ENCODE assay signal across 8 mouse cellular contexts in genomic region chr5:148965691-148966333, GRCm38 (mm10). TPM values are rescaled to one million over a fixed set of nuclear protein-coding genes. Genes with fewer than 3 reads are reported as not detected.
A peak's percentile ranks its signal among the peaks of the same experiment; 100 is the strongest.
DNase-seq lines count a peak whose midpoint lies in the region; ATAC-seq and TF ChIP-seq lines count a peak whose summit lies in the region.

No protein-coding gene starts in this region.

- WGBS in forebrain, embryonic 12.5 days, result 55% methylated on average over 13 of the region's 13 CpGs
- 8% methylated on average over 13 of the region's 13 CpGs for WGBS in heart, embryonic 15.5 days
- 15% methylated on average over 13 of the region's 13 CpGs for WGBS in liver, embryonic 16.5 days (ENCODE audit: insufficient replicate concordance)
- 11% methylated on average over 13 of the region's 13 CpGs for WGBS in olfactory bulb, adult 2 months

- no peak for TF ChIP-seq CTCF in olfactory bulb, adult 2 months (IDR thresholded peaks at IDR 0.05; ENCODE audit: insufficient read depth, low read depth, low read length)

- H3K27me3 ChIP-seq in forebrain, embryonic 12.5 days, result no peaks in the 10 kb centered on the region
- H3K27me3 ChIP-seq in heart, embryonic 15.5 days, result no peaks in the 10 kb centered on the region
- no peaks in the 10 kb centered on the region for H3K27me3 ChIP-seq in liver, embryonic 16.5 days (ENCODE audit: control insufficient read depth, insufficient read depth, low read depth, low read length)

- H3K9me3 ChIP-seq in forebrain, embryonic 12.5 days, result no peaks in the 10 kb centered on the region
- no peaks in the 10 kb centered on the region for H3K9me3 ChIP-seq in heart, embryonic 15.5 days (replicated peaks)
- H3K9me3 ChIP-seq in liver, embryonic 16.5 days (replicated peaks; ENCODE audit: control insufficient read depth, low read length), result no peaks in the 10 kb centered on the region

- peaks cover 15% of the 10 kb centered on the region for H3K4me1 ChIP-seq in forebrain, embryonic 12.5 days
- H3K4me1 ChIP-seq in heart, embryonic 15.5 days (replicated peaks), result peaks cover 41% of the 10 kb centered on the region
- H3K4me1 ChIP-seq in liver, embryonic 16.5 days (ENCODE audit: control insufficient read depth, low read depth, low read length), result peaks cover 33% of the 10 kb centered on the region
- peaks cover 33% of the 10 kb centered on the region for H3K4me1 ChIP-seq in olfactory bulb, adult 2 months (ENCODE audit: control insufficient read depth, insufficient read depth, low read length)

- H3K4me3 ChIP-seq in forebrain, embryonic 12.5 days (replicated peaks), result no peak overlapping the region
- no peak overlapping the region for H3K4me3 ChIP-seq in heart, embryonic 15.5 days
- peak overlapping the region; percentile 26 for H3K4me3 ChIP-seq in liver, embryonic 16.5 days (ENCODE audit: low read depth, low read length)
- no peak overlapping the region for H3K4me3 ChIP-seq in olfactory bulb, adult 2 months (ENCODE audit: insufficient read depth, low read depth, low read length)

- peak overlapping the region; percentile 46 for H3K27ac ChIP-seq in forebrain, embryonic 12.5 days
- H3K27ac ChIP-seq in heart, embryonic 15.5 days, result peak overlapping the region; percentile 75
- H3K27ac ChIP-seq in liver, embryonic 16.5 days (ENCODE audit: low read length), result peak overlapping the region; percentile 73
- peak overlapping the region; percentile 99 for H3K27ac ChIP-seq in olfactory bulb, adult 2 months (ENCODE audit: insufficient read depth, low read depth, low read length)

- no peaks in the 10 kb centered on the region for H3K36me3 ChIP-seq in forebrain, embryonic 12.5 days (replicated peaks)
- H3K36me3 ChIP-seq in heart, embryonic 15.5 days, result no peaks in the 10 kb centered on the region
- no peaks in the 10 kb centered on the region for H3K36me3 ChIP-seq in liver, embryonic 16.5 days (ENCODE audit: control insufficient read depth, insufficient read depth)

- no peak for ATAC-seq in forebrain, embryonic 12.5 days (ENCODE audit: low FRiP score)
- ATAC-seq in heart, embryonic 15.5 days (replicated peaks; ENCODE audit: insufficient number of reproducible peaks, insufficient read depth, low FRiP score, low read depth), result peak; percentile 62
- peak; percentile 92 for ATAC-seq in liver, embryonic 16.5 days (ENCODE audit: low read depth)
- ATAC-seq in granulocyte monocyte progenitor cell, adult 5-6 weeks (replicated peaks; ENCODE audit: poor library complexity, severe bottlenecking), result no peak

- no peak for TF ChIP-seq POLR2A in olfactory bulb, adult 2 months (IDR thresholded peaks at IDR 0.05; ENCODE audit: insufficient read depth, low read depth, low read length)

- DNase-seq in MEL-GATA-1-ER (ENCODE audit: extremely low read depth, low read depth), result peak; percentile 92
- peak; percentile 85 for DNase-seq in adrenal gland, adult 2 months
- DNase-seq in layer of hippocampus, adult 8-10 months (ENCODE audit: low spot score in 2 of 2), result peak; percentile 74 to 85

- H3K9ac ChIP-seq in forebrain, embryonic 12.5 days, result no peak overlapping the region
- 0 out of 2 replicates have a peak overlapping the region, but pooled peaks have one; percentile 7 for H3K9ac ChIP-seq in heart, embryonic 15.5 days
- peak overlapping the region; percentile 36 for H3K9ac ChIP-seq in liver, embryonic 16.5 days (ENCODE audit: low read depth, low read length)

- H3K4me2 ChIP-seq in forebrain, embryonic 12.5 days, result no peak overlapping the region
- peak overlapping the region; percentile 39 for H3K4me2 ChIP-seq in heart, embryonic 15.5 days
- peak overlapping the region; percentile 64 for H3K4me2 ChIP-seq in liver, embryonic 16.5 days (ENCODE audit: low read depth, low read length)

RNA-seq across cellular contexts. Expression of gene Gm42791, which starts 29.1 kb away (rescaled TPM):
- total RNA-seq in adrenal gland, adult 2 months (2021), result 1 to 10 TPM; 6.3 to 6.5 TPM
- not detected in 2 replicates for polyA plus RNA-seq in adrenal gland, adult 2 months (2012; rRNA removed)
- polyA plus RNA-seq in forebrain, embryonic 12.5 days (2016; fragmentation: Nextera tagmentation; extraction: Ambion mirVana), result 4.3 and 4.9 TPM in 2 replicates
- 2.1 and 2.6 TPM in 2 replicates for polyA plus RNA-seq in heart, embryonic 15.5 days (2015; fragmentation: Nextera tagmentation; extraction: Ambion mirVana)
- total RNA-seq in layer of hippocampus, adult 8-10 months (2022), result 10 to 100 TPM; 20.4 to 38.3 (median 34.6) TPM
- polyA plus RNA-seq in liver, embryonic 16.5 days (2015; fragmentation: Nextera tagmentation; extraction: Ambion mirVana), result 0.53 and 1.1 TPM in 2 replicates
- polyA plus RNA-seq in olfactory bulb, adult 2 months (2012; ENCODE audit: insufficient read depth, insufficient read length, low replicate concordance, missing spikeins), result not detected in 2 replicates
- 4.6 TPM in 1 of 2 replicates, not detected in the other for total RNA-seq in granulocyte monocyte progenitor cell, adult 5-6 weeks (2014; fragmentation: Nextera tagmentation)
- 3.8 TPM in 1 of 2 replicates, not detected in the other for total RNA-seq in granulocyte monocyte progenitor cell, adult 5-6 weeks (2017)

RNA-seq across cellular contexts. Expression of gene Katnal1, which starts 36.7 kb away (rescaled TPM):
- total RNA-seq in adrenal gland, adult 2 months (2021), result 10 to 100 TPM in 1 of 2 experiments, 1 to 10 TPM in 1; 6.5 to 10.1 TPM
- 3.2 and 3.8 TPM in 2 replicates for polyA plus RNA-seq in adrenal gland, adult 2 months (2012; rRNA removed)
- 37.7 and 42.2 TPM in 2 replicates for polyA plus RNA-seq in forebrain, embryonic 12.5 days (2016; fragmentation: Nextera tagmentation; extraction: Ambion mirVana)
- polyA plus RNA-seq in heart, embryonic 15.5 days (2015; fragmentation: Nextera tagmentation; extraction: Ambion mirVana), result 10.2 and 12.0 TPM in 2 replicates
- 10 to 100 TPM; 55.4 to 73.6 (median 64.1) TPM for total RNA-seq in layer of hippocampus, adult 8-10 months (2022)
- polyA plus RNA-seq in liver, embryonic 16.5 days (2015; fragmentation: Nextera tagmentation; extraction: Ambion mirVana), result 6.7 and 7.4 TPM in 2 replicates
- not detected in 2 replicates for polyA plus RNA-seq in olfactory bulb, adult 2 months (2012; ENCODE audit: insufficient read depth, insufficient read length, low replicate concordance, missing spikeins)
- 4.4 and 4.6 TPM in 2 replicates for total RNA-seq in granulocyte monocyte progenitor cell, adult 5-6 weeks (2014; fragmentation: Nextera tagmentation)
- total RNA-seq in granulocyte monocyte progenitor cell, adult 5-6 weeks (2017), result 4.4 and 9.3 TPM in 2 replicates

Comparison
In these comparisons a context has a peak if more than half of its experiments do, and no peak if none do; other contexts are left out.
1. ATAC-seq: peak in heart, embryonic 15.5 days (single experiment) and liver, embryonic 16.5 days (single experiment); none in forebrain, embryonic 12.5 days (single experiment) and granulocyte monocyte progenitor cell, adult 5-6 weeks (single experiment).
2. H3K27ac ChIP-seq: peak in every context shown above with its lines; median percentile 99 in olfactory bulb, adult 2 months; 75 in heart, embryonic 15.5 days; 73 in liver, embryonic 16.5 days; 46 in forebrain, embryonic 12.5 days.
3. Peak in every context shown above with its lines, with median percentiles within 50 percentile points of each other: DNase-seq.